Mouse (Mus musculus) erythroblast, adult 5-6 weeks (primary cell): ENCODE measurements around the gene Pde11a. TPM values are rescaled to one million over a fixed set of nuclear protein-coding genes. Genes with fewer than 3 reads are reported as not detected.

Experiments used
- ATAC-seq: replicated peaks from 2 replicates; pipeline ENCODE4 v1.8.0; 2016; ENCODE audit warnings: moderate number of reproducible peaks, mild to moderate bottlenecking, moderate TSS enrichment, inconsistent platforms; ENCODE audit not compliant: poor library complexity, low FRiP score, severe bottlenecking
- total RNA-seq, 2 experiments: library from RNA; stranded (forward) in 1 of 2; stranded (reverse) in 1 of 2; fragments of 150-400 nt in 1 of 2; fragments of 200-764, 138-1000 nt in 1 of 2; gene quantifications; 2 replicates each; pipeline versions ENCODE4 v1.2.3 to v1.2.4; 2015 to 2017; ENCODE audit warnings: low replicate concordance in 2 of 2

Pde11a gene
- total RNA-seq, 2 experiments from 2014 or later, result not detected

DNA sequence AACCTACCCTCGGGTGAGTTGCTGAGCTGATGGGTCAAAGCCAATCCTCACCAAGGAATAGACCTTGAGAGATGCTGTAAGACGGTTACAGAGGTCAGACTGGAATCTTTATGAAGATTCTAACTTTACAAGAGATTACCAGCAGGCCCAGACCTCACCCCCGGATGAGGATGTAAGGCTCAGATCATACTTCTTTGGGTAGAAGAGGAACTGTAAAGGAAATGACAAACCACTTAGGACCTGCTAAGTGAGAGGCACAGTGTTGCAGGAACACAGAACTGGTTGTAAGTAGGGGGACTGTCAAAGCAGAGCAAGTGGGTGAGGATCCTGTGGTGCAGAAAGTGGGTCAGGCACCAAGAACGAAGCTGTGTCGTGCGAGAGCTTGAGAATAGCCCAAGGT lies 119.0 kb downstream of the Pde11a start:
- ATAC-seq, result no peak

DNA sequence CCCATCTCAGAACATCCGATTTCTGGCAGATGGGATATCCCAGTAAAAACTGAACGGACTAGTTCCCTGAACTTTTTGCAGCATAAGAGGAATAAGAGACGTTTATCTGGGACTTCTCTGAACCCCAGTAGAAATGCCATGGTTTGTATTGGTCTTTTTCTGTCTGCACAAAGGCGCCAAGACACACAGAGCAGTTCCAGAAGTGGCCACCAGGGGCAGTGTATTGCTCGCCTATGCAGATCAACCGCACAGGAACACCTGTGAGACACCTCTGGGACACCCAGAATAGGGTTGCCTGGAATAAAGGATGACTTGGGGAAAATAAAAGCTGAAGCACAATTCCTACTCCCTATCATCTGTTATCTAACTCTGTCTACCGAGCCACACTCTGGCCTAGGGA lies 122.4 kb downstream of the Pde11a start:
- no peak for ATAC-seq

DNA sequence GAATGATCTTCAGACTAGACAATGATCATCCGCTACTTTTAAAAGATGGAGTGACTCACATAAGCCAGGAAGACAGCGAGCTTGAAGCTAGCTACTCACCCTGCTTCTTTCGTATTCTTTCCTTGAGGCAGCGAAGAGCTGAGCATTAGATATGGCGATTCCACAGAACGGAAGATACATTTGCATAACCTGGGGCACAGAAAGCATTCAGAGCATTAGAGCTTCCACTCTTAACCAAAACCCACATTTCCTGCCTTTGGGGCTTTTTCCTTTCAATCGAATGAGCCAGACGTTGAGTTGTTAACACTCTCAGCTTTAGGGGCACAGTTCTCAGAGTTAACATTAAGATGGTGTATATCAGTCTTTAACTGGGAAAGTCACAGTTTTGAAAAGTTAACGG lies 123.4 kb downstream of the Pde11a start:
- no peak for ATAC-seq

DNA sequence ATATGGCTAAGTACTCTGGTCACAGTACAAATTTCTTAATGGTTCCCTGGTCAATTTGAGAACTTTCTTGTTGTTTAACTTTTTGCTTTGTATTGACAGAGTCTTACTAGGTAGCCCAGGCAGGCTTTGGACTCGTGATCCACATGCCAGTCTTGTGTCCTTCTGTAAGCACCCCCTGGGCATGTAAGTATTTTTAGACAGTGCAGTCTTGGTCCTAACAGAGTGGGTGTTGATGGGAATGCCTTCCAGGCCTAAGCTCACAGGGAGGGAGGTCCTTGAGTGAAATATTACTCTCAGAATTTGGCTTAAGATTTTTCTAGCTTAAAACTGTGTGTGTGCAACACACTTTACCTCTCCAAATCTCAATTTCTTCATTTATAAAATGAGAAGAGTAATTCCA lies 153.4 kb downstream of the Pde11a start:
- ATAC-seq, result no peak

DNA sequence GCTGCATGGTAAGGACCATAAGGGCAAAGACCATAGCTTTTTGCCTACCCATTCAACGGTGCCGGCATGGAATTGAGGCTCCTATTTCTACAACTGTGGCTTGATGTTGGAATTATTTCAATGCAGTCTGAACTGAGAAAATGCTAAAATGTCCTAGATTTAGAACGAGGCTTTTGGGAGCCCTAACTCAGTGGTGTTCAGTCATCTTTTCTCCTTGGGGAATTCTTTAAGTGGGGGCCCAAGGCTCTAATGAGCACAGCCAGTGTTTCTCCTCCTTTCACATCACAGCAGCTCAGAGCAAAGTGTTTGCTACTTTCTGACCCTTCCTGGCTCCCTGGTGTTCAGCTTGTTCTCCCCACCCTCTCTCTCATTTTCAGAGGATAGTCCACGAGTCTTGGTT lies 175.8 kb downstream of the Pde11a start:
- ATAC-seq, result no peak

DNA sequence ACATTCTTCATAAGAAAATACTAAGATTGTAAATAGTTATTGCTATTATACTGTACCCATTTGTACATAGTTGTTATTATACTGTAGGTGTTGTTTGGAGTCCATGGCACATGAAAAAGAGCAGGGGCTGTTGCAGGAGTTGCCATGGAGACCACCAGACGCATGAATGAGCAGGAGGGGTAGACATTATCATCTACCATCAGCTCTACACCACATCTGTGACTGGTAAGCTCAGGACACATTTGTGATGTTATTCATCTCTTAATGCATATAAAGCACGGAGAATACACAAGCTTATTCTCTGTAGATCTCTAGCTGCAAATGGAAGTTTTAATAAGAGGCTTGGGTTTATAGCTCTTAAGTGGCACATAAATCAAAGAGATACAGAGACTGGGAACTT lies 179.6 kb downstream of the Pde11a start:
- ATAC-seq, result no peak

DNA sequence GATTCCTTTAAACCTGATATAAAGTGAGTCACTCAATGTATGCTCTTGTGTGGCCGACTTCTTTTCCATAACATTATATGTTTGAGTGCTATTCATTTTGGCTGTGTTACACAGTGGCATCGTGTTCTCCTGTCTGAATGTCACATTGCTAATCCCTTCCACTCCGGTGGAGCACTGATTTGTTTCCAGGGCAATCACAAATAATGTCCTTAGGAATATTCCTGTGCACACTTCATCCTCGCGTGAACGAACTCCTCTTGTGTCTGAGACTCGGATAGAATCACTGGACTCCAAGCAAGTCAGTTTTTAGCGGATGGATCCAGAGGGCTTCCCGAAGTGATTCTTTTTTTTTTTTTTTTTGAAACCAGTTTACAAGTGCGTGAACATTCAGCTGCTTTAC lies 197.4 kb downstream of the Pde11a start:
- no peak for ATAC-seq

DNA sequence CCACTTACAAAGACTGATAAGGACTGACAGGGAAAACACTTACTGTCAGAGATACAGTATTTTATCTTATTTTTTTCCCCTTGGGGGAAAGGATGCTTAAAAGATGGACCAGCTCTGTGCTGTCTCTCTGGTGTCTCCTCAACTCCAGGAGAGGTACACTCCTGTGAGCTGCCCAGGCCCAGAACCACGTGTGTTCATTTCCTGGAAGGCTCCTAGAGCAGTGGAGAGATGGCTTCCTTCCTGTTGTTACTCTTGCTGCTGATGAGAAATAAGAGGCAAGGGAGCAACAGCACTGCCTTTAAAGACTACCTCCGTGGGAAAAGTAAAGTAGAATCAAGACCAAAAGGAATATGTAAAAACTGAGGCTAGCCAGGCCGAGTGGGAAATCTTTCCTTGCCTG lies 205.6 kb downstream of the Pde11a start:
- no peak for ATAC-seq

DNA sequence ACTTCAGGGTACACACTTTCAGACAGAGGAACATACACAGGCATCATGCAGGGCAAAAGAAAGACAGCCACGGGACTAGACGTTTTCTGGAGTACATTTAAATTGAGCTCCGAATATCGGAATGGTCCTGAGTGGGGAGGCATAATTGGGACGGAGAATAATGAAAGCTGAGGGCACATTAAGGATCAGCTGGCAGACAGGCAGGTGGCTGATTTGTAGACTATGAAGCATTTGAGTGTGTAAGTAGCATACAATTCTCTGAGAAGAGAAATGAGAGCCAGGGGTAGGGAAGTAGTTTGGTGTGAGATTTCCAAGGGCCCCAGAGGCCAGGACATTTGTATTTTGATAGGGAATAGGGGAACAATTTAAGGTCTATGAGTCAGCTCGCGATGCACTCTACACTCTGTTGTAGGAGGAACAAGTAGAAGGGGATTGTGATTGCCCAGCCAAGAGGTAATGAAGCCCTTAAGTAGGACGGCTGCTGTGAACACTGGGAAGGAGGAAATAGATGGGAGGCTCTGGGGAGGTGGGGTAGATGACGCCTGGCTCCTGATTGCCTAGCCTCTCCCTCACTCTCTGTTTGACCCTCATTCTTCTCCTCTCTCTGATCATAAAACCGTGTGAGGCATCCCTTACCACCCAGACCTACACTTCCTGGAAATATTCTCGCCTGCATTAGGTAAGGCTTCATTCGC lies 208.5 kb downstream of the Pde11a start:
- ATAC-seq, result no peak

DNA sequence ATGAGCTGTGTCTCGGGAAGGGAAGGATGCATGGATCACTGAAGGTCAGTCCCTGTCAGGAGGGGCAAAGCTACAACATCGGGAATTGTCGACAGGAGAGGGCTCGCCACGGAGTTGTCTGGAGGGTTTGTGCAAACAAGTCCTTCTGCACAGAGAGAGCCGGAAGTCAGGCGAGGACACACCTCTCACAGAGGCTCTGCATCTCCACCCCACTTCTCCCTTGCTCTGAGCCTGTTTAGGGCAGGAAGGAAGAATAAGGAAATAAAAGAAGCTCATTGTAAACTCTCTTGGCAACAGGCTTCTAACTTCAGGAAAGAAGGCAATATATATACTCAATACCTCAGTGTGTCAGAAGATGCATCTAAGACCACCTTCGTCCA lies 209.5 kb downstream of the Pde11a start:
- ATAC-seq, result no peak

DNA sequence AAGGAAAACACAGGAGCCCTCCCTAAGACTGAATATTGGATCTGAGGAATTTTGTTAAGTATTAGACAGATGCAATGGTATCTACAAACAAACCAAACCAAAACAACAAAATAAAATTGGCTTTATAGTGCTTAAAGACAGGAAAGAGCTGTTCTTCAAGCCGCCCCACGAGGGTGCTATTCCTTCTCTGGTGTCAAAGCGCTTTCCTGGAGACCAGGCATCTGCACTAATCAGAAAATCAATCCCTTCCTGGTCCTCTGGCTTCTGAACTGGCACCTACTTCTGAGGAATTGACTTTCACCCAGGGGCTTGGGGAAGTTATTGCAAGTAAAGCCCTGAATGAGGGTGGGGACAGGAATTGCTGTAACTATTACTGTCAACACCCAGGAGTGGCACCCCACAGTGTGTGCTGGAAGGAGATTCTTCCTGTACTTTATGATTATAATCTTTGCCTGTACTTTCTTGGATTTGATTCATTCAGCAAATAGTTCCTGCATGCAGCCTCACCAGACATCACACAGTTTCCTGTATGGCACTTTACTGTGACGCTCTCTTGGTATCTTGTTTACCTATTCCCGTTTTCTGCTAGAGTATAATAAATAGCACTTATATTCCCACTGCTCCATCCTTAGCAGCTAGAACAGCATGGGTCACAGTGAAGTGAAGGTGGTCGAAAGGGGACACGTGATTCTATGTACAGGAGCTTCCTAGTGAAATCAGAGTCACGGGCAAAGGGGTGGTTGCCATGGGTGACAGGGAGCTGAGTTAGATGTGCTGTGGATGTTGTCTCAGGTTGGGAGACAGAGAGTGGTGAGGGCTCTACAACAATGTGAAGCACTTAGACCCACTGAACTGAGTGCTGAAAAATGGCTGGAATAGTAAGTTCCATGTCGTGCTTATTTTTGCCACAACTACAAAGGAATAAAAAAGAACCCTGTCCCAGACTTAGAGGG lies 210.2 kb downstream of the Pde11a start:
- no peak for ATAC-seq

DNA sequence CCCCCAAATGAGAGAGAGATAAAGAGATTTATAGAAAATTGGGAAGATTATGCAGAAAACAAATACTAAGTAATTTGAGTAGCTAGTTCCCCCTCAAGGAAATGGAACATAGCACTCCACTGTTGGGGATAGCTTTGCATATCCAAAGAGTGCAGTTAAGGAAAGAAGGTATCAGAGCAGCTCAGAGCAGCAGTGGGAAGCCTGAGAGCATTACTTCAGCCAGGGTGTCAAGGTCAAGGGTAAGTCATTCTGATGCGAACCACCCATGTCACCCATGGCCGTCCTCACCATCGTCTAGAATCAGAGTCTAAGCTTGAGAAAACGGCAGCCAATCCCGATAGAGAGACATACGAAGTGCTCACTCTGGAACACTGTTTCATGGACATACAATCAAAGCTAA lies 211.9 kb downstream of the Pde11a start:
- ATAC-seq, result no peak

DNA sequence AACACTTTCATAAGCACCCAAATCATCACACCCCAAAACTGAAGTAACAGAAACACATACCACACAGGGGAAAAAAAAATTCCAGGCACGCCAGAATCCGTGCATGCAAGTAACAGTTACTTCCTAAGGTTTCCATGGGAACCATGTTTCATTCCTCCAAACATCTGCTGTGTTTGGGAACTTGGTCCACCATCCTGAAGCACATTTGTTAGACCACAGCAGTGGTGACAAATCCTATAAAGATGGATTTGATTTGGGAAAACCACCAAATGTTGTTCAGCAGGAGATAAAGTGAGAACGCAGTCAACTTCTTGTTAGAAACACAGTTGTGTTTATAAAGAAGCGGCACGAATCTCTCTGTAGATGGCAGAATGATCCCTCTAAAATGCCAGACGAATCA lies 213.8 kb downstream of the Pde11a start:
- no peak for ATAC-seq

DNA sequence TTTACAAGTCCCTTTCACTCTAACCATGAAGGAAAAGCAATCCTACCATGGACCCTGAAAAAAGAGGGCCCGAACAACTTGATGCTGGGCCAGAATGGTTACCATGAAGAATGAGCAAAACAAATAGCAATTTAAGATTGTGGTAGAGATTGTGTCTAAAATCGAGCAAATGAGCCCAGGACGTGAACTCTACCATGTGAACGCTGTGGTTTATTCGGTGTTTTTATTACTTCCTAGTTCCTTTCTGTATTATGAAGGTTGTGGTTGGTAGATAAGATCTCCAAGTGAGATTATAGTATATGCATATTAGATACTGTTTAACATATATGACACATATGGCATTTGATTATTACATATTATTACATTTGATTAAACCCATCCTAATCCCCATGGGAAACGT lies 216.4 kb downstream of the Pde11a start:
- ATAC-seq, result no peak

DNA sequence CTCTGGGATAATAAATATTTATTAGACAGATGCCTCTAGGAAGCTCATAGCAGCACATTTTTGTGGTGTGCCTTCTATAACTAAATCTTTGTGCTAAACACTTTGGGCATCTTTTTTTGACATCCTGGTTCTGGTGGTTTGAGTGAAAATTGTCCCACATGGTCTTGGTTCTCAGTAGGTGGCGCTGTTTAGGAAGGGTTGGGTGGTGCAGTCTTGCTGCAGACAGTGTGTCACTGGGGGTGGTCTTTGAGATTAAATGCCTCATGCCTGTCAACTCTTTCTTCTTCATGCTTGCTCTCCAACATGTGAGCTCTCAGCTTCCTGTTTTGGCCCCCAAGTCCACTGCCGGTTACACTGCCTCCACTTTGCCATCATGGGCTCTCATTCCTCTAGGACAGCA lies 218.7 kb downstream of the Pde11a start:
- no peak for ATAC-seq

DNA sequence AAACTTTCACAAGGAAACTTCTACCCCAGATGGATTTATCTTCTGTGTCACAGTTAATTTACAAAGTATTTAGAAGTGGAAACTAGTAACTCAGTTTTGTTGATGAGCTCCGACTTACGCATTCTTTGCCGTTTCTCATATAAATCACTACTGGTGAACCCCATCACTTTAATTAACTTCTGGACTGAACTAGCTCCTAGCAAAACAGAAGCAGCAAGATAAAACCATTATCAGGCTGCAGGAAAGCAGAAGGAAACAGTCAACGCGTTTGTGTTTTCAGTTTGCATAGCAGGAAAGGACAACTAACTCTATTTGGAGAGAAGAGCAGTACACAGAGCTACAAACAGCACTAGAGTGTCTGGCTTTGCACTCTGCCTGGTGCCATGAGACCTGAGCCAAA lies 220.1 kb downstream of the Pde11a start:
- ATAC-seq, result no peak

DNA sequence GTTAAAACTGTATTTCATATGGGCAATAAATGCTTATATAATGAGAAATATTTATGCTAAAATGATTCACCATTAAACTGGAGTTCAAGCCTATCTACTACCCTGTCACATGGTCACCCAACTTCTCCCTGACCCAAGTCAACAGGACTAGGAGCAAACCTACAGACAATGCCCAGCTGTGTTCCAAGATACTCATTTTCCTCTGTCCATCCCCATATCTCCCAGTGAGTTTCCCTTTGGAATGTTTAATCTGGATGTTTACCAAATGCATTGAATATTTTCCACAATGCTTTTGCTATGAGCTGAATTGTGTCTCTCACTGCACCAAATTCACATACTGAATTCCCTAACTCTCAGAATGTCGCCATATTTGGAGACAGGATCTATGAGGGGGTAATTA lies 221.4 kb downstream of the Pde11a start:
- no peak for ATAC-seq

DNA sequence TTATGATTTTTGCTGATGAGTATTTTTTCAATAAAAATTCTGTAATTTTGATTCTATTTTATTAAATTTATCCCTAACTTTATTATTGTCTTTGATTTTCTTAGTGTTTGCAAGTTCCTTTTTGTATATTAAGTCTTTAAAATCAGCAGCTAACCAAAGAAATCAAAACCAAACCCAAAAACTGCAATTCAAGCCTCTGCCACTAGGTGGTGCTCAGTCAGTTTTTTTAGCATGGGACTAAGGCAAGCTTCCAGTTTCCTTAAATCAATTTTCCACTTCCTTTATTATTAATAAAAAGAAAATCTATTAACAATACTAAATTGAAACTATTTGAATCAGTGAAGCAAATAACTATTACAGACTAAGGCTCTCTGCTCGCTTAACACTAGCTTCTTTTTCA lies 222.9 kb downstream of the Pde11a start:
- ATAC-seq, result no peak

DNA sequence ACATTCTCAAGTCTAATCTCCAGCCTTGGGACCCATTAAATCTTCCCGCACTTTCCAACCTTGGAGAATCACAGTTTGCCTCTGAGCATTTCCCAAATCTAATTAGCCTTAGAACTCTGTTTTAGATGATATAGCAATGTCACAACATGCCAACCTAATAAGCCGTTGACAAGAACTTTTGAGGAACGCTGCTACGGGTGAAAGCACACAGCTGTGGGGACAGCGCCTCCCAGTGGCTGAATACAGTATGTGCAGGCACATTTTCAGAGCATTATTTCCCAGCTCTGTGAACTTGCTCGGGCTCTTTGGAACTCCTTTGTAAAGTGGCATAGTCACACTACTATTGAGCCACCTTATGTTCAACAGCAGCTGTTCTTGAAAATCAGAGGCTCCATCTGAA lies 223.8 kb downstream of the Pde11a start:
- ATAC-seq, result no peak

DNA sequence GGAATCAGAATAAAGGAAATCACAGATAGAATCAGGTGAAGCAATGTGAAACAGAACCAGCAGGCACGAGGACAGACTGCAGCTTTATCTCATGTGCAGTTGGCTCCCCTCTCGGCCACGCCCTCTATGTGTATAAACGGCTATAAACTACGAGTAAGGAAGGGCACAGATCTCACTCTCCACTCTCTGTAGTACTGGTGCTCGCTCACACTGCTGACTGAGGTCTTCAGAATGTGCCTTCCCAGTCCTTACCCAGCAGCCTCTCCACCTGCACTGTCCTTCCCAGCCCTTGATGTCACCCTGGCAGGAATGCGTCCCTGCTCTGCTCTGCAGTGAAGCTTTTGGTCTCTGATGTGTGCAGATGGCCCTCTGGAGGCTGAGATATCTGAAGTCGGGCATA lies 228.9 kb downstream of the Pde11a start:
- no peak for ATAC-seq

DNA sequence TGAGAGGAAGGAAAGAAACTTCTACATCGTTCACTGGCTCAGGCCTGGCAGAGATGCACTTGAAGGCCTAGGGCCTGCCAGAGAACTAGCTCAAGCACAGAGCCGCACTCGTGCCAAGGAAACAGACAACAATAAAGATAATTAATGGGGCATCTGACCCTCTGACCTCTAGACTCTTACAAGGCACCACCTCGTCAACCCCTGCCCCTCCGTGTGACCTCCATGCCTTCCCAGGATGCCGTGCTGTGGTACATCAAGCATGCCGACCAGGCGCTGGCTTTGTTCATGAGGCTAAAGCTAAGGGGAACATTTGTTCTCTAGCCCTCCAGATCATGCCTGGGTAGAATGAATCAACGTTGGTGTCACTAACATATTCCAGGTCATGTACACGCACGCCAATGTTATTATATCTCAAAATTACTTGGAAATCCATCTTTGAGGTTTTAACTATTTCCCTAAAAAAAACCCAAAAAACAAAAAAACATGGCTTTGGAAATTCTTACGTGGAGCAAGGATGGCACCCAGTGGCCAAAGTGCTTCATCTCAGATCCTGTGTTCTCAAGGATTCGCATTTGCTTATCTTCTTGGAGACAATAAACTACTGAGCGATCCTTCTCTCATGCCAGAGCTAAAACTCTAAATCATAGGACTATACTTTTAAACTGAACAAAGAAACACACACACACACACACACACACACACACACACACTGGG lies 236.5 kb downstream of the Pde11a start:
- no peak for ATAC-seq
